Mouse (Mus musculus): ENCODE data around the gene Acbd3.

Acbd3 gene

DNA sequence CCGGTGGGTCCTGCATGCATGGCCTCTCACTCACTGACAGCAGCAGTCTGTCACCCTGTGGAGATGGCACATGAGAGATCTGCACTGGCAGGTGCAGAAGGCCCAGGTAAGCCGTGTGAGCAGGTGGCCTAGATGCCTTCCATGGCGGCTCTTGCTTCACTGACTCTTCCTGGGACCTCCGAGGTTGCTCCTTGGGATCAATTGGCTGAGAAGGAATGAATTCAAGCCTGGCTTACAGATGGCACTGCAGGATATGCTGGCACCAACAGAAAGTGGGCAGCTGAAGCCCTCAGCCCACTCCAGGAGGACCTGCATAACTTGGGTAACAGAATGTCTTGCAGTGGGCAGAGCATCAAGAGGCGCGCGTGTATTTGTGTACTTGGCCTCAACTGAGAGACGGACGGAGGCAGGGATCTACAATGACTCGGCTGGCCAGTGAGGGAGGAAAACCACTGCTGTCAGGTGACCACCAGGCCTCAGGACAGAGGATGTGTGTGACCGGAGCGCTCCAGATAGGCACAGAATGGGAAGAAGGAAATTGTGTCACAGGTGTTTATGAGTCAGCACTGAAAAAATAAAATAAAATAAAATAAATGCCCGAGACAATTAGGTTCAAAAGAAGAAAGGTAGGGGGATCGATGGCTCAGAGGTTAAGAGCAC lies 66.1 kb downstream of the Acbd3 start:
- no peak for DNase-seq

DNA sequence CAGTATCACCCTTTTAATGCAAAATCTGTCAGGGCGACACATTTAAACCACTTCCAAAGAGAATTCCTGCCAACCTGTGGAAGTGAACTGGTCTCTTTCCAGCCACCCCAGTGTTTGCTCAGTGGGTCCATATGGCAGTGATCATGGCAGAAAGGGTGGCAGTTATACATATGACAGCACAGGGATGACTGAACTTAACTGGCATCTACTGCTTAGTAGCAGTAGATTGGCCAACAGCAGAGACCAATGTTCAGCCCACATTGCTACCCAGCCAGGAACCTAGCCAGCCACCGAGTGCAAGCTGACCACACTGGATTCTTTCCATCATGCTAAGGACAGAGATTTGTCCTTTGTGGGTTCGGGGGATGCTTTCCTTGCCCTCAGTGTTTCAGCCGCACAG lies 67.0 kb downstream of the Acbd3 start:
- DNase-seq: no peak

DNA sequence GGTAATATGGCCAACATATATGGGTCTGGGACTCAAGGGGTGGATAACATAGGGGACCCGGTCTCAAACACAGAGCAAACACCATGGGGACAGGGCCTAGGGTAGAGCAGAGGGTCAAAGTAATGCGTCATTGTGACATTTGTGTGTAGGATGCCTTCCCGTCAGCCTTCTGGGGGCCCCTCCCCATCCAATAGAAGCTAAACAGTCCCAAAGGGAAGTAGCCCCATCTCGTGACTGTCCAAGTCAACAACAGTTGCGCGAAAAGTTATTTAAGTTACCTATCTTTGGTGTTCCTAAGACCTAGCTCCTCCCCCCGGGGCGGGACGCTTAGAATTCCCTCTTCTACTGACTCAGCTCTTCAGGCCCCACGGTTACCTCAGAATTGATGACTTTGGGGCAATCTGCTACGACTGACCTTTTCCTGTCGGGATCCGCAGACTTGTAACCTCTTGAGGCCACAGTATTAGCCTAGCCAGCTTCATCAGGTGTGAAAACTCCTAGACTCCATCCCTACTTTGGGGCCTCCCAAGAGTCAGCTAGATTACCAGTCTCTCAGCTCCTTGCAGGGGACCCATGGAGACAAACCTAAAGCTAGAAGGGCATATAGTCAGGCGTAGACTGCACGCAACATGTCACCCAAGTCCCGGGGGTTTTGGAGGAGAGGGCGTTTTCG lies 67.7 kb downstream of the Acbd3 start:
- peak; percentile 36 for DNase-seq

DNA sequence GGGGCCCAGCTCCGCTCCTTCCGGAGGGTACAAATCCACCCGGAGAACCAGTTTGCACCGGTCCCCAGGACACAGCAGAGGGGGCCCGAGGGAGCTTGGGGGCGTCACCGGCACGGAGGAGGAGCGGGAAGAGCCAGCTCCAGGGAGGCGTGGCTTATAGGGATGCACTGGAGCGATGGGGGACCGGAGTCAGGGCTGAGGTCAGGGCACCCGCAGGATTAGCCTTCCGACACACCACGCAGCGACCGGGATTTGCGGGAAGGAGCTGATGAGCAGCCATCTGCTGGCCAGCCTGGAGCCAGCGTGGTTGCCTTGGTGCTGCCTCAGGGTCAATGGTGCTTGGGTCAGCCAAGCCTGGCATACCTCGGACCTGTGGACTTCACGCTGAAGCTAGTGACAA lies 68.3 kb downstream of the Acbd3 start:
- DNase-seq: no peak

DNA sequence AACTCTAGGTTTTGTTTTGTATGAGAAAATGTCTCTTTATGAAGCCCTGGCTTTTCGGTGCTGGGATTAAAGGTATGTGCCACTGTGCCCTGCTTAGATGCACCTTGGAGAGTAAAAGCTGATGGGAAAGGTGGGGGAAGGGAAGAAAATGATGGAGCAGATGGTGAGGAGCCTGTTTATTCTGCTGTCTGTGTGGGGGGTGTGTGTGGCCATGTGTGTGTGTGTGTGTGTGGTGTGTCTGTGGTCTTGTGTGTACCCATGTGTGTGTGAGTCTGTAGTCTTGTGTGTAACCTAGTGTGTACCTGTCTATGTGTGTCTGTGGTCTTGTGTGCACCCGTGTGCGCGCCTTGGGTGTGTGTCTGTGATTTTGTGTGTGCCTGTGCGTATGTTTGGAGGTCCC lies 72.8 kb downstream of the Acbd3 start:
- DNase-seq: no peak

DNA sequence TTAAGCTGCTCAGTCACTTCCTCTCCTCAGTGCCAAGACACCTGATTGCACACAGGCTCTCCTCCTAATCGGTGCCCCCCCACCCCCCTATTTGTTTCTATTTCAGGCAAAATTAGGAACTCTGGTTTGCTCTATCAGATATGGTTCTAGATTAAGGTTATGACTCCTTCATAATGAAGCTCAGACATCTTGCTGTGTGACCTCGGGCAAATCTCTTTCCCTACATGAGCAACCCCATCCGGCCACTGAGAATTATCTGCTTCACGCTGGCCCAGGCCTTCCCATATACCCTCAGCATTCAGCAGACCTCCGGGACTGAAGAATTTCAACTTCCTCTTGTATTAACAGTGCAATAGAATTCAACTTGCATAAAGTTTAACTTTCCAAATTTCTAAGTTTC lies 73.4 kb downstream of the Acbd3 start:
- no peak for DNase-seq

DNA sequence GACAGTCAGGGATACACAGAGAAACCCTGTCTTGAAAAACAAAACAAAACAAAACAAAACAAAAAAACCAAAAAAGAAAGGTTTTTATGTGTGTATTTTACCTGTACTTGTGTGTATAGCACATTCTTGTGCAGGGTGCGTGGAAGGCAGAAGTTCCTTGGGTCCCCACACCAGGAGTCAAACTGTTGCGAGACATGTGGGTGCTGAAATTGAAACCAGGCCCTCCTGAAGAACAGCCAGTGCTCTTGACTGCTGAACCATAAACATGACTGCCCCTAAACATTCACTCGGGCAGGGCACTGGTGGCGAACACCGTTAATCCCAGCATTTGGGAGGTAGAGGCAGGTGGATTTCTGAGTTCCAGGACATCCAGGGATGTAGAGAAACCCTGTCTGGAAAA lies 74.2 kb downstream of the Acbd3 start:
- no peak for DNase-seq

DNA sequence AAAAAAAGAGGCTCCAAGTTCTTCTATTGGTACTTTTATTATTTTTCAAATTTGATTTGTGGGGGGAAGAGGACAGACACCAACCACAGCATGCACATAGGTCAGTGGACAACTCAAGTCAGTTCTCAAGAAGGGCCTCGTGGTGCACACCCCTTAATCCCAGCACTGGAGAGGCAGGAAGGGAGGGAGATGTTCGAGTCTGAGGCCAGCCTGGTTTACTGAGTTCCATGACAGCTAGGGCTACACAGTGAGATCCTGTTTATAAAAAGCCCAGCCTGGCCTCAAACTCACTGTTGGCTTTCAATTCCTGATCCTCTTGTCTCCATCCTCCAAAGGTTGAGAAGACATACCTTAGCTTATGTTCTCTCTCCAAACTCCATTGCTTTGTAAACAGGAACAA lies 75.0 kb downstream of the Acbd3 start:
- no peak for DNase-seq

DNA sequence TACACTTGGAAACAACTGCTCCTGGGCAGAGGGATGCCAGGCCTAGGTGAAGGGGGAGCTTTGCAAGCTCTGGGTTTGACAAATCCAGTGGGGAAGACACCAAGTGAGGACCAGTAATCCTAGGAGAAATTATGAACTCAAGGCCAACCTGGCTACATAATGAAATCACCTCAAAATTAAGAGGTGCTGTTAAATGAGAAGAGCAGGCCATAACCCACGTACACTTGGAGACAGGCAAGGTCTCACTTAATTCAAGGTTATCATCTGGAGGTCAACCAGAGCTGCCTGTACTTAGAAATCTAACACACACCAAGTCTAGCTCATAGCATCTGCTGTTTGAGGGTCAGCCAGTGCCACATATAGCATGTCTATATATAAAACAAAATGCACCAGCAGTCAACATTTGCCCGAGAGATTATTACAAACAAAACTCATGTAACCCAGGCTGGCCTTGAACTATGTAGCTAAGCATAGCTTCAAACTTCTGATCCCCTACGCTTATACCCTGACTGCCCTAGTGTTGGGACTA lies 75.7 kb downstream of the Acbd3 start:
- no peak for DNase-seq
